Mouse (Mus musculus): ENCODE results near the gene Skil.

The Skil gene

DNA sequence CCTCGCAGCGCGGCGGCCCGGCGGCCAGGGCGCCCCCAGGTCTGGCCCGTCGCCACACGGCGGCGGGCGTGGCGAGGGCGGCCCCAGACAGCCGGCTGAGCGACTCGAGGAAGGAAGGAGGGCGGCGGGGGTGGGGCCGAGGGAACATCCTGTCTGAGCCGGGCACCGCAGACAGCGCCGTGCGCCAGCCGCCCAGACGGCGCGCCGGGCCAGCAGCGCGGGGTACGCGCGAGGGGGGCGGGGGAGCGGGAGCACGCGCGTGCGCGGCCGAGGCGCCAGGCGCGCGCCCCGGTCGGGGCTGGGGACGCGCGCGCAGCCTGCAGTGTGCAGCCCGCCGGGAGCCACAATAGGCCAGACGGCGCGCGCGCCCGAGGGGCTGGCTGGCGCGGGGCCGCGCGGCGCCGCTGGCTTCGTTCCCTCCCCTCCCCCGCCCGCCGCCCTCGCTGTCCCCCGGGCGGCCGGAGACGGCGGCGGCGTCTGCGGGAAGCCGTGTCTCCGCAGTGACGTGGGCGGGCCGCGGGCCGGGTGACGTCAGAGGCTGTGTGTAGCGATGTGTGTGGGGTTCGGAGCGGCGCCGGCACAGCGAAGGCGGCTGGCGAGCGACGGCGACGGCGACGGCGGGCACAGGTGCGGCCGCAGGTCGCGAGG lies at the start of gene Skil:
TSS of gene Skil (plus strand) at position 528 of the 648 bp plus-strand sequence.
- peak; percentile 77 for DNase-seq (ENCODE audit: low read depth, low spot score)

DNA sequence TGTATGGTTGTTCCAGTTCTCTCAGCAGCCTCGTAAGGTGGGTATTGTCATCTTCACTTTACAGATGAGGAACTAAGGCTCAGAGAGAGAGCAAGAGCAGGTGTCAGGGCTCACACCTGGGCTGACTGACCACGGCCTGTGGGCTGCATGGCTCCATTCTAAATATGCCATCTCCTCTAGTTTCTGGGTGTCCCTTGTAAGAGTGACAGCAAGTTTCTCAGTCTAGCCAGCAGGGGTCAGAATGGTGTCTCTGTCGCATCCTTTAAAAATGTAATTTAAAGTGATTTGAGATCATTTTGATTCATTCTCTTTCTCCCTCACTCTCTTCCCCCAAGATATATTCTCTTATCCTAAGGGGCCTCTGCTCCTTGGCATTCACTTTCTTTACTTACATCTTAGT lies 47.6 kb upstream of the Skil start:
- no peak for DNase-seq (ENCODE audit: low read depth, low spot score)

DNA sequence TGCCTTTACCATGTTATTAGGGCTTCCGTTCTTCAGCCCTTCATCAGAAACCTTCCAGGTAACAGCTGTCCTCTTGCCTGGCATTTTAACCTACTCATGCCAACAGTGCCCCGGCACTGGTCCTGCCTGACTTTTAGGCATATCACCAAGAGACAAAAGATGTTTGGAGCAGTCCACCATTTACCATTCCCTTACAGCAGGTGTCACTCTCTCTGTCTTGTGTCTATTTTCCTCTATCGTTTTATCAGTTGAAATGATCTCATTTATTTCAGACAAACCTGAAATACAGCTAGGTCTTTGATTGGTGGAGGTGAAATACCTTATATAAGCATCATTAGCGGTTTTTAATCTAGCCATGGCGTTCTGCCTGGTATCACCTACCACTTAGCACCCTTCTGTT lies 45.8 kb upstream of the Skil start:
- DNase-seq (ENCODE audit: low read depth, low spot score): no peak

DNA sequence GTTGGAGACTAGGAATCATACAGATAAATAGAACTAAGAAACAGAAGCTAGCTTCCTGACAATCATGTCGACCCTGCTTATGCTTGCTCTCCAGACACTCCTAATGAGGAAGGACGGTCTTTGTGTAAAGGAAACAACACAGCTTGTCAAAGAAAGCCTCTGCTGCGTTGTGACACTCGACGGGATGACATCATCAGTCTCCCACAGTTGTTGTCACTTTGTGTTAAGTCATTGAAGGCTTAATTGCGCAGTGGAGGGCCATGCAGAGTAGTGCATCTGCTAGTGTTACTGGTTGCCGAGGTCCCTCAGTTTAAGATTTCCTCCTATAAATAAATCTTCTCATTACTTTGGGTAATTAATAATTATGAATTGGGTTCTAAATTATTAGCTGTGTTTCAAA lies 44.5 kb upstream of the Skil start:
- DNase-seq (ENCODE audit: low read depth, low spot score): no peak

DNA sequence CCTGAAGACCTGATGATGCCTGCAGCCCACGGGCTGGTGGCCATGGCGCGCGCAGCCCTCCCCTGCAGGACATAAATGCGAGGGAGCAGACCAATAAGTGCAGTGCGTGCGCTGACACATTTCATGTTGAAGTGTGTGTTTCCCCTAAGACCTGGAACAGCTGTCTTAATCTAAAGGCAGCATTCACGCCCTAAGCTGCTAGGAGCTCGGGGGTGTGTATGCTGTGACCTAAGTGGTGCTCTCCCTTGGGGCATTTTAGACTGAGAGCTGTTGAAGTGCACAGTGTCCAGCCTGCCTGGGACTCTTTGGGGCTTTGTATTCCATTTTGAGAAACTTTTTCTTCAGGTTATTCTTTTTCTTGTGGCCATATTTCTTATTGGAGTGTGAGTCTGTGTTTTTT lies 43.1 kb upstream of the Skil start:
- no peak for DNase-seq (ENCODE audit: low read depth, low spot score)

DNA sequence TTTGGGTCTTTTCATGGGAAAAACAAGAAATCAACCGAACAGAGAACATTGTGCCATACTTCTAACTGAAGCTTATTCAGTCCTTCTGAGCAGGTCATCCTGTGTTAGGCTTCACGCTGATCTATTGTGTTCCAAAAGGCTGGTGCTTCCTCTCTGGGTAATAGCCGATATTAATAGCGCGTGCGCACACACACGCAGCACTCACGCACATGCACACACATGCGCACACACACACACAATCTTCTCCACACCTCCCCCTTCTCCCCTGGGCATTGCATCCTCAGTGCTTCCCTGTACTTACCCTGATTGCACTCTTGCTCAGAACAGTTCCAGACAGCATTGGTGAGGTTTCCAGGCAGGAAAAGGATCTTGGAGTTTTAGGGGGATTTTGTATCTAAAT lies 41.7 kb upstream of the Skil start:
- DNase-seq (ENCODE audit: low read depth, low spot score): no peak

DNA sequence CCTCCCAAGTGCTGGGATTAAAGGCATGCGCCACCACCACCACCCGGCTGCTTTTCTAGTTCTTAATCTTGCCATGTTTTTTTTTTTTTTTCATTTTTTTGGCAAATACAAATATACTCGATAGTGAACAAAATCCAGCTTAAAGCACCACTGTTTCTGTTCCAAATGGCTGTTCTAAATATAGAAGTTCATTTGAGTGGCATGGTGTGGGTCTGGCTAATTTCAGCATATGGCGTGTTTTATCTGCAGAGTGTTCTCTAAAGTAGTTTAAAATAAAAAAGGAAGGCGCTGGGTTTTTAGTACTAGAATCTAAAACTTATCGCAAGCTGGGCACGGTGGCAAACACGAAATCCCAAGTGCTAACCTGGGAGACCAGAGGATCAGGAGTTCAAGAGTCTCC lies 40.0 kb upstream of the Skil start:
- no peak for DNase-seq (ENCODE audit: low read depth, low spot score)

DNA sequence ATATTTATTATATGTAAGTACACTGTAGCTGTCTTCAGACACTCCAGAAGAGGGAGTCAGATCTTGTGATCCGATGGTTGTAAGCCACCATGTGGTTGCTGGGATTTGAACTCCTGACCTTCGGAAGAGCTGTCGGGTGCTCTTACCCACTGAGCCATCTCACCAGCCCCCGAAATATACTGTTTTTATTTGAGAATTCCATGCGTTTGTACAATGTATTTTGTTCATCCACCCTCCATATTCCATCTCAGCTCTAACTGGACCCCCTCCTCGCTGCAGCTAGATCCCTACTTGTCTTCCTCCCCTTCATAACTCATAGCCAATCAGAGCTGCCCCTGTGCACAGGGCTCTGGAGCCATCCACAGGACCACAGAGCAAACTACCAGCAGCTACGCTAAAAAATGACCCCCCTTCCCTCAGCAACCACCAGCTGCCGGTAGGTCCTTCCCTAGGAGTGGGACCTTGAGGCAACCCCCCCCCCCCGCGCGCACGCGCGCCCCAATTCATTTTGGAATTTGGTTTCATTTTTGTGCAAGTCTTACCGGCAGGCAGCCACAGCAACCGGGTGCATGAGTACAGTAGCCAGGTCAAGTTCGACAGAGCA lies 38.7 kb upstream of the Skil start:
- peak; percentile 47 for DNase-seq (ENCODE audit: low read depth, low spot score)

DNA sequence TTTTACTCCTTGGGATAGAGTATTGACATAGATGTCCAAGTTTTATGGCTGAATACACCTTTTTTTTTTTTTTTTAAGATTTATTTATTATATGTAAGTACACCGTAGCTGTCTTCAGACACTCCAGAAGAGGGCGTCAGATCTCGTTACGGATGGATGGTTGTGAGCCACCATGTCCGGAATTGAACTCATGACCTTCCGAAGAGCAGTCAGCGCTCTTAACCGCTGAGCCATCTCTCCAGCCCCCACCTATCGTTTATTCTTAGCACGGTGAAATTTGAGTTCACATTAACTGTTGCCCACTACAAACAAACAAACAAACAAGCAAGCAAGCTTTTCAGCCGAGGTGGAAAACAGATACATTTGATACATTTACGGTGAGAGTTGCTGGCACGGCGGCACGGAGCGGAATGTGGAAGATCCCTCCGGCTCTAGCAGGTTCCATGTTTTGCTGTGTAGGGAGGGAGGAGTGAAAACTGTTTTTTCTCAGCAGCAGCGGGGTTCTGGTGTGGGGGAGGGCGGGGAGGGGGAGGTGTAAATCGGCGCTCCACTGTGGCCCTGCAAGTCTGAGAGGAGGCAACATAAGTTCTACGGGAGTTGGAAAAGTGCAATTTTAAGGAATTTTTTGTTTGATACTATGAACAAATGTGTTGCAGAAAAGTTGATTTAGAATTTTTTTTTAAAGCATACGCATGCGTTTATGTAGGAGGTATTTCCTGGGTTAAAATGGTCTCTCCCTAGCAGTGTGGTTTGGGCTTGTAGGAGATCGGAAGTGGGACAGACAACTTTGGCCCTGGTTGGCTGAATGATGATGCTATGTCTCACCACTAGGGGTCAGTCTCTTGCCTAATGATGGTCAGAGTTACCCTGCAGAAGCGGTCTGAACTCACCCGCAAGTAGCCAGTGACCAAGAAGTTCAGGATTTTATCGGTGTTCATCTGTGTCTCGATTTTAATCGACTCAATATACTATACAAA lies 37.9 kb upstream of the Skil start:
- DNase-seq (ENCODE audit: low read depth, low spot score): peak; percentile 75

DNA sequence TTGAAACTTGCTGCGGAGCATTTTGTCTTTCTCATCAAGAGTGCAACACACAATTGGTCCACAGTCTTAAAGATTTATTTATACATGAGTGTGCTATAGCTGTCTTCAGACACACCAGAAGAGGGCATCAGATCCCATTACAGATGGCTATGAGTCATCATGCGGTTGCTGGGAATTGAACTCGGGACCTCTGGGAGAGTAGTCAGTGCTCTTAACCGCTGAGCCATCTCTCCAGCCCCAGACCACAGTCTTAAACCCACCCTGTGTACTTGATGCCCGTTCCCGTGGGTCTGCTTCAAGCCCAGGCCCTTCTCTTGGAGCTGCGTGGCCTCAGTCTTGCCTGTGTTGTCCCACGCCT lies 34.1 kb upstream of the Skil start:
- peak; percentile 39 for DNase-seq (ENCODE audit: low read depth, low spot score)

DNA sequence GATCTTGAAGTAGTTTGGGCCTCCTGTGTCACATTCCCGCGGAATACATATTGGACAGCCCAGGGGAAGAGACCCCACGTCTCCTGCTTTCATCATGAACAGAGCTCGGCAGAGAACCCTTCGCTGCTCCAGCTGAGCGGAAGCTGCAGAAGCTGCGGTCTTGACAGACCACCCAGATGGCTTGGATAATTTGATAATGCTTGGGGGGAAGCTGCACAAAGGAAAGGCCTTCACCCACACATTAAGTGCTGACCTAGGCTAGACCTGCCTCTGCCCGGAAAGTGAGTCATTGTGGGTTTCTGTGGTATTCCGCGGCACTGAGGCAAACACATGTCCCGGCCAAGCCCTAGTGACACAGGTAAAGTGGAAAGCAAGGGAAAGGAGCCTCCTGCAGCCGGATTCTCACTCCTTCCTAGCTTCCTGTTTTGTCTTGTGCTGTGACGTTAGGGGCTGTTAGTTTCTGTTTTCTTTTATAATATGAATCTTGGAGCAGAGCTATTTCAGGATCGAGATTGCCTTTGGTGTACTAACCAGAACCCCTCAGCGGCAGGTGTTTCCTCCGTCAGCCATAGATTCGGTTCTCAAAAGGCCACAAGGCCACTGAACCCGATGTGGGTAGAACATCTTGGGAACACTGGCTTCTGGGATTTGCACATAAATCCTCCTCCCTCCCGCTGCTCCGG lies 33.6 kb upstream of the Skil start:
- no peak for DNase-seq (ENCODE audit: low read depth, low spot score)

DNA sequence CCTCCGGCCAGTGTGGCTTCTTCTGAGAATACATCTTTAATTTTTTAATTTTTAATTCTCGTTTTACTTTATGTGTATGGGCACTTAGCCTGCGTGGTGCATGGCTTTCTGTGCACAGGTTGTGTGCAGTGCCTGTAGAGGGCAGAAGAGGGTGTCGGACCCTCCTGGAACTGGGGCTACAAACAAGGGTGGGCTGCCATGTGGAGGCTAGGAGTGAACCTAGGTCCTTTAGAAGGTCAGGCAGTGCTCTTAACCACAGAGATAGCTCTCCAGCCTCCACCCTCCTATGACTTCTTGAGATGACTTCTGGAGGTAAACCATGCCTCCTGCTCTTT lies 33.1 kb upstream of the Skil start:
- DNase-seq (ENCODE audit: low read depth, low spot score): peak; percentile 31

DNA sequence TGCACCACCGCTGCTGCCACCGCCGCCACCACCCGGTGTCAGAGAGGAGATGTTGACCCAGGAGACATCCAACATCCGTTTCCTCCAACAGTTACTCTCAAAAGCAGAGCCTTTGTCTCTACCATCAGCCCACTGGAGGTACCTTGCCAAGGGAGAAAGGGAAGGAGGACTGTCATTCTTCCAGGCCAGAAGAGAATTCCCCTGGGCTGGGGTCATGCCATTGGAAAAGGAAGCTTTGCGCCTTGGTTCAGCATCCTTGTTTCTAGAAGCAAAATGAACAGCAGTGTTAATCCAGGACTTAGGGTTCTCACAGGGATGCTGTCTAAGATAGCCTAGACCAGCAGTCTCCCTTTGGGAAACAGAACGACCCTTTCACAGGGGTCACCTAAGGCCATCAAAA lies 32.5 kb upstream of the Skil start:
- DNase-seq (ENCODE audit: low read depth, low spot score): no peak

DNA sequence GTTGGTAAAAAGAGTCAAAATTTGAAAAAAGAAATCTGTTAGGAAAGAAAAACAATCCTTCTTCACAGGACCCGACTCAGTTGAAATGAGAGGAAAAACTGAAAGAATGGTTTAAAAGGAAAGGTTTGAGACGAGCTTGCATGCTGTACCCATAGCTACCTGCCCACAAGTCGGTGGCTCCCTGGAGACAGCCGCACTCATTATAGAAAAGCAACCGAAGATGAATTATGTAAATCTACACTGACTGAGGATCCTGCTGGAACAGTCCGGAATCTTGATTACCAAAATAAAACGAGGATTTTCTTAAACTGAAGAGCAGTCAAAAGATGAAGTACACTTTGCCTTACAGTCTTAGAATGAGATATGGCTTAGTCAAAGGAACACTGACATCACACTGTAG lies 26.4 kb upstream of the Skil start:
- no peak for DNase-seq (ENCODE audit: low read depth, low spot score)

DNA sequence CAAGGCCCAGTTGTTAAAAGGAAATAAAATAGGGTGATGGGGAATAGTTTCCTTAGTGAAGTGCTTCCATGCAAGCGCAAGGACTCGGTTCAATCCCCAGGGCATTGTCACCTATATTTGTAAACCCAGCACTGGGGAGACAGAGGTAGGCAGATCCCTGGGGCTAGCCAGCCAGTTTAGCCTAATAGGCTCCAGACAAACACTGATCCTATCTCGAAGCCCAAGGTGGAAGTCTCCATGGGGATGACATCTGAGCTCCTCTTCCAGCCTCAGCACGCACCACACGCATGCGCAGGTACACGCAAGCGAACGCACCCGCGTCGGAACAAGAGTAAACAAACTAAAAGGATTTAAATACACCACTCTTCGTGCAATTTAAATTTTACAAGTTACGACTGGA lies 23.1 kb upstream of the Skil start:
- DNase-seq (ENCODE audit: low read depth, low spot score): no peak

DNA sequence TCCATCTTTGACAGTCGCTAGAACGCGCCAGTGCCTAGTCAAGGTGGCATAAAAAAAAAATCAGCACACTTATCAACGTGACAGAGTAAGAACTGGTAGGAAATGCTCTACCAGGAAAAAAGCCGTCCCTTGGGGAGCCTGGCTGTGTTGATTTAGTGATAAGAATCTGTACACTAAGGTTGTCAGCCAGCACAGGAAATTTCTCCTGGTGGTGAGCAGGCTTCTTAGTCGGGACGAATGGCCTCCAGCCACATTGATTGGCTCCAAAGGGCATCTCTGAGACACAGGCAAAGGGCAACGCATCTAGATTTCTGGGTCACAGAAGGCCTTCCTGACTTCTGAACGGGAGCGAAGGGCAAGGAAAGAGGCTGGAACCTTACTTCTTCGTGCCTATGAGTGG lies 19.1 kb upstream of the Skil start:
- no peak for DNase-seq (ENCODE audit: low read depth, low spot score)

DNA sequence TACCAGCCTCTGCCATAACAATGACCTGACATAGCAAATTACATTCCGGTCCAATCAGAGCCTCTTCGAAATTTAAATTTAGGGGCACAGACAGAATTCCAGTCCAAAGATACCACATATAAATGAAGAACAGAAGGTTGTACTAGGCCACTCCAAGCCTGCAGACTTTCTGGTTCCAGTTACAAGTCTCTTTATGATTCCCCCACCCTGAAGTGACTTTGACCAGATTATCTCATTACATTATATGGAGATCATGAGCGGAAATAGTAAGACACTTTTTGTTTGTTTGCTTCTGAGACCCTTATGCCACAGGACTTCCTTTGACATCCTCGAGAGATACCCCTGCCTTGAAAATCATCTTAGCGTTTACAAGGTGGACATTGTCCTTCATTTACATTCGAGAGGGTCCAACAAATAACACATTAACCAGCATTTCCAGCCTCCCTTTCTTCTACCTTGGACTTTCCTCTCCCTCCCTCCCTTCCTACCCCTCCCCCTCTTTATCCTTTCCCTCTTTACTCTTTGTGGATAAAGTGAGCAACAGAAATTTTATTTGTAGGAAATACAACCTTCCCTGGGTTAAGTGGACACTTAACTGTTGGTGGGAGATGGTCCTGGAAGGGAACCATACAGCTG lies 17.7 kb upstream of the Skil start:
- no peak for DNase-seq (ENCODE audit: low read depth, low spot score)

DNA sequence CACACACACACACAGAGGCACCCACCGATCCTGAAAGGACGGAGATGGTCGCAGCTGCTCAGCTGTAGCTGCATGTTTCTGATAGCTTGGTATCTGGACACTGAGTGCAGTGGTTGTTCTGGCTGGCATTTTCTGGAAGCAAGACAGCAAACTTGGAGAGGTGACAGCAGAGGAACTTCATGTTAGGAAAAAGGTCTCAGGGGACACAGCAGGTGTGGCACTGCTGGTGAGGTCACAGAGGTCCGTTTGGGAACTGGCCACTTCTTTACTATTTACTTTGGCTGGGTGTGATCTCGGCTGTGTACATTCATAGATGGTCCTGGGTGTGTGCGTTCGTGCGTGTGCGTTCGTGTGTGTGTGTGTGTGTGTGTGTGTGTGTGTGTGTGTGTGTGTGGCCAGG lies 15.4 kb upstream of the Skil start:
- no peak for DNase-seq (ENCODE audit: low read depth, low spot score)

DNA sequence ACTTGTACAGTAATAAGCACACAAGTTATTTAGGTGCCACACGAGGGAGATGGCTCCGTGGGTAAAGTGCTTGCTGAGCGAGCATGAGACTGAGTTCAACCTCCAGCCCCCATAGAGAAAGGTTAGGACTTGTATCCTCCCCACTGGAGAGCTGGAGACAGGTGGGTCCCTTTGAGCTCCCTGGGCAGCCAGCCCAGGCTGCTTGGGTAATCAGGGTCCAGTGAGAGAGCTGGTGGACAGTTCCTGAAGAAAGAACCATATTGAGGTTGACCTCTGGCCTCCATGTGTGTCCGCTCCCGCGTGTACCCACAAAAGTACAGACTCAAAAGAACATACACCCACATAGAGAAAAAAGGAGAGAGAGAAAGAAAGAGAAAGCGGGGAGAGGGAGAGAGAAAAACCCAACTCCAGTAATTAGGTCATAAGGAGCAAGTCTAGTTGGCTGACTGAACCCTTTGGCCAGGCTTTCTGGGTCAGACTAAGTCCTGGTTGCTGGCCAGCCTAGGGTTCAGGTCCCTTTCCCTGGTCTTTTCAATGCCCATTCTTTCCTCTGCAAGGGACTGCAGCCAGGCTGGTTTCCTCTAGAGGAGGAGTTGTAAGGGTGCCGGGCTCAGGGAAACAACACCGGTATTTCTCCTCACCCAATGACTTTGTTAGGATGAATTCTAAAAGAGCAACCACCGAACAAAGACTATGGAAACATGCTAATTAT lies 13.9 kb upstream of the Skil start:
- no peak for DNase-seq (ENCODE audit: low read depth, low spot score)

DNA sequence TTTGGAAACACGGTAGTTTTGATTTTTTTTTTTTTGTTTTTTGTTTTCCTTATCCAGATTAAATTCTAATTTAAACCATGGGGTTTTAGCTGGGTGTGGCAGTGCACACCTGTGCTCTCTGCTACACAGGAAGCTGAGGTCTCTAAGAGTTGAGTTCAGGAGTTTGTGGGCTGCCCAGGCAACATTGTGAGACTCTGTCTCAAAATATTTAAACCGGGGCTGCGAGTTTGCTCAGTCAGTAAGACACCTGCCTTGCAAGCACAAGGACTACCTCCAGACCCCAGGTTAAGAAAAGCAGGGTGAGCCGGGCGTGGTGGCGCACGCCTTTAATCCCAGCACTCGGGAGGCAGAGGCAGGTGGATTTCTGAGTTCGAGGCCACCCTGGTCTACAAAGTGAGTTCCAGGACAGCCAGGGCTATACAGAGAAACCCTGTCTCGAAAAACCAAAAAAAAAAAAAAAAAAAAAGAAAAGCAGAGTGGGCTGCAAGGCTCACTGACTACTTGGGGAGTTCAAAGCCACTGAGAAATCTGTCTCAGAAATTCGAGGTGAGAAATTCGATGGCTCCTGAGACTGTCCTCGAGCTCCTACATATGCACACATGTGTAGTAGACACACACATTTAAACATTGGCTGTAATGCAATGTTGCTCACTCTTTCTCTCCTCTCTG lies 11.9 kb upstream of the Skil start:
- DNase-seq (ENCODE audit: low read depth, low spot score): no peak

Measured in WW6 (cell line).